Mouse (Mus musculus) MEL (cell line): ENCODE data around the gene Gm20388.

Experiments
- CTCF ChIP-seq, 3 experiments: IDR thresholded peaks in 2 of 3; conservative IDR thresholded peaks in 1 of 3; 2 replicates each; pipeline ENCODE4 v1.5.1; 2011 to 2012; ENCODE audit warnings: low read length in 3 of 3, low read depth in 2 of 3, mild to moderate bottlenecking in 2 of 3, improper control_type of control experiment in 1 of 3, inconsistent platforms in 1 of 3, mixed read lengths in 1 of 3, moderate library complexity in 1 of 3; ENCODE audit not compliant: control insufficient read depth in 1 of 3, insufficient read depth in 1 of 3, poor library complexity in 1 of 3, severe bottlenecking in 1 of 3
- EP300 ChIP-seq, 2 experiments: IDR thresholded peaks; 2 replicates each; pipeline ENCODE4 v1.6.1; 2011; ENCODE audit warnings: improper control_type of control experiment in 2 of 2, low read length in 2 of 2, low read depth in 1 of 2, mild to moderate bottlenecking in 1 of 2
- POLR2A ChIP-seq, 2 experiments: IDR thresholded peaks; 2 replicates each; pipeline ENCODE4 v1.6.1; 2011 to 2012; ENCODE audit warnings: low read length in 2 of 2, mild to moderate bottlenecking in 2 of 2, control low read depth in 1 of 2, improper control_type of control experiment in 1 of 2, low read depth in 1 of 2, moderate library complexity in 1 of 2; ENCODE audit not compliant: control insufficient read depth in 1 of 2, insufficient read depth in 1 of 2, poor library complexity in 1 of 2
- POLR2AphosphoS5 ChIP-seq: IDR thresholded peaks from 2 replicates; pipeline ENCODE4 v1.6.1; 2012; ENCODE audit warnings: low read depth, borderline replicate concordance, mild to moderate bottlenecking, inconsistent platforms, low read length, moderate library complexity, mixed read lengths
- TAL1 ChIP-seq: IDR thresholded peaks from 2 replicates; pipeline ENCODE4 v1.6.1; 2012; ENCODE audit warnings: mild to moderate bottlenecking, inconsistent platforms, low read length, moderate library complexity, mixed read lengths

DNA sequence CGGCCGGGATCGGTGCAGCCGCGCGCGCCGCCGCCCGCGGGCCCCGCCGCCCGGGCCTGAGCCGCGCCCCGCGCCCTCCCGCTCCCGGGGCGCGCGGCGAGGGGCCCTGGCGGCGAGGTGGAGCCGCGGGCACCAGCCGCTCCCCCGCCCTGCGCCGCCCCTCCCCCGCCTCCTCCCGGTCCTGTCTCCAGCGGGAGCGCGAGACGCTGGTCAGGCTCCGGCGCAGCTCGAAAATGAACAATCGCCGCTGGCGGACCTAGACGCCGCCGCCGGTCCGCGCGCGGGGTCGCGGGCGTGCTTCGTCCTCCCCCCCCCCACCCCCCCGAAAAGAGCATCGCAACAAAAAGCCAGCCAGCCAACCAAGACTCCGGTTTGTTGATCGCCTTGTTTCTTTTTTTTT is 1819.5 kb downstream of the Gm20388 start:
- TF ChIP-seq EP300 (IDR thresholded peaks at IDR 0.05; ENCODE audit: low read depth in 1 of 2, low read length in 2 of 2) (no peak), POLR2AphosphoS5 (no peak), TAL1 (no peak), CTCF (IDR thresholded peaks at IDR 0.05 in 2 of 3, conservative IDR thresholded peaks at IDR 0.05 in 1 of 3; ENCODE audit: control insufficient read depth in 1 of 3, insufficient read depth in 1 of 3, low read depth in 2 of 3, low read length in 3 of 3, poor library complexity in 1 of 3, severe bottlenecking in 1 of 3) (no peak), POLR2A (IDR thresholded peaks at IDR 0.05; ENCODE audit: control insufficient read depth in 1 of 2, insufficient read depth in 1 of 2, low read depth in 1 of 2, low read length in 2 of 2, poor library complexity in 1 of 2) (no peak)
